12 mouse cellular contexts compared by ENCODE assay signal in the genomic region with DNA sequence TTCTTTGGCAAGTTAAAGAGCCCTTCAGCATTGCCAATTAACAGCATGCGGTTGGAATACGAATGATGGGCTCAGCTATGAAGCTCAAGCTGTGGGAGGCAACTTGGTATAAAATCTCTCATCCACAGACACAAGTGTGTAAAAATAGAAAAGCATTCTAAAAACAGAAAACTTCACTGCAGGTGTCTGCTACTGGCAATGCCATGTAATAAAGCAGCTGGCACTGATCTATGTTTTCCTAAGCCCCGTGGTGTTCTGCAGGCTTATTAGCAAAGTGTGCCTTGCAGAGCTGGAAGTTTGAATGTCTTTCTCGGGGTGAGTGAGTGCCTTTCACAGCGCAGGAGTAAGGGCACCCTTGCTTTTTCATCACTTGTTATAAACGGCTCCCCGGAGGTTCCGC.
DNase-seq lines count a peak whose midpoint lies in the region; ATAC-seq lines count a peak whose summit lies in the region.
"Had no signal": no experiment of that assay in that cellular context is flagged by ENCODE, and none has a peak within 500 bp of the region (broad histone marks: within the 10 kb centered on the region; RNA-seq: fewer than 3 reads in every experiment).

No protein-coding gene starts in this region.

- H3K36me3 ChIP-seq in forebrain, embryonic 14.5 days (ENCODE audit: control insufficient read depth, insufficient read depth, low read length), result no peaks in the 10 kb centered on the region
- H3K36me3 ChIP-seq in forebrain, embryonic 11.5 days (ENCODE audit: control insufficient read depth, insufficient read depth, low read length), result no peaks in the 10 kb centered on the region
- no peaks in the 10 kb centered on the region for H3K36me3 ChIP-seq in forebrain, embryonic 16.5 days (ENCODE audit: control insufficient read depth, insufficient read depth)
- H3K36me3 ChIP-seq: limb, embryonic 12.5 days had no signal

- peak; percentile 58 for DNase-seq in forebrain, embryonic 14.5 days (ENCODE audit: low spot score)
- no peak for DNase-seq in forebrain, embryonic 11.5 days (ENCODE audit: low spot score)
- DNase-seq in MN1 (ENCODE audit: low spot score), result peak; percentile 7
- peak; percentile 25 to 62 for DNase-seq in left cerebral cortex, postnatal 14 days (ENCODE audit: low spot score in 2 of 2)
- no peak for DNase-seq in gastrocnemius, postnatal 10 days
- DNase-seq in c-Kit-positive CD71-positive TER-119-positive erythroid progenitor cells, embryonic 14.5 days (ENCODE audit: low spot score), result no peak
- DNase-seq: kidney, adult 18-20 months had no signal

- WGBS in forebrain, embryonic 14.5 days, result 67% methylated on average over 8 of the region's 8 CpGs
- WGBS in forebrain, embryonic 11.5 days, result 85% methylated on average over 8 of the region's 8 CpGs
- WGBS in forebrain, embryonic 16.5 days, result 48% methylated on average over 8 of the region's 8 CpGs

- no peak; the same call in 1 of the 2 replicates for ATAC-seq in forebrain, embryonic 14.5 days
- ATAC-seq in forebrain, embryonic 11.5 days (replicated peaks; ENCODE audit: low FRiP score), result no peak
- ATAC-seq in forebrain, embryonic 16.5 days, result peak; percentile 88
- ATAC-seq in activated CD4-positive, CD25-positive, alpha-beta regulatory T cell, adult 4 months, result no peak
- ATAC-seq: CD4-positive, CD25-positive, alpha-beta regulatory T cell, adult 4 months had no signal

- no peaks in the 10 kb centered on the region for H3K9me3 ChIP-seq in forebrain, embryonic 14.5 days (replicated peaks; ENCODE audit: control insufficient read depth, low read length)
- no peaks in the 10 kb centered on the region for H3K9me3 ChIP-seq in forebrain, embryonic 11.5 days (ENCODE audit: control insufficient read depth, low read length)
- H3K9me3 ChIP-seq in forebrain, embryonic 16.5 days (ENCODE audit: control insufficient read depth, low read length), result no peaks in the 10 kb centered on the region
- H3K9me3 ChIP-seq: limb, embryonic 12.5 days had no signal

- no peak overlapping the region for H3K4me3 ChIP-seq in forebrain, embryonic 14.5 days (ENCODE audit: low read depth, low read length)
- no peak overlapping the region for H3K4me3 ChIP-seq in forebrain, embryonic 11.5 days (ENCODE audit: low read depth, low read length)
- H3K4me3 ChIP-seq in forebrain, embryonic 16.5 days (replicated peaks; ENCODE audit: low read length), result no peak overlapping the region
- H3K4me3 ChIP-seq: limb, embryonic 12.5 days; myocyte had no signal

- intact Hi-C loops in left cerebral cortex, postnatal 14 days (cut with DNase I), result no loop called here

- H3K4me1 ChIP-seq in forebrain, embryonic 14.5 days (ENCODE audit: control insufficient read depth, insufficient read depth, low read length), result no peaks in the 10 kb centered on the region
- H3K4me1 ChIP-seq in forebrain, embryonic 11.5 days (replicated peaks; ENCODE audit: control insufficient read depth, insufficient read depth, low read length), result no peaks in the 10 kb centered on the region
- peaks cover 3% of the 10 kb centered on the region; the same call in 1 of the 2 replicates for H3K4me1 ChIP-seq in forebrain, embryonic 16.5 days (replicated peaks; ENCODE audit: control insufficient read depth, insufficient read depth, low read length)
- H3K4me1 ChIP-seq: limb, embryonic 12.5 days had no signal

- no peaks in the 10 kb centered on the region for H3K27me3 ChIP-seq in forebrain, embryonic 14.5 days (replicated peaks; ENCODE audit: control insufficient read depth, insufficient read depth, low read length)
- H3K27me3 ChIP-seq in forebrain, embryonic 11.5 days (ENCODE audit: control insufficient read depth, insufficient read depth, low read length), result no peaks in the 10 kb centered on the region
- no peaks in the 10 kb centered on the region for H3K27me3 ChIP-seq in forebrain, embryonic 16.5 days (replicated peaks; ENCODE audit: control insufficient read depth, insufficient read depth, low read length)
- H3K27me3 ChIP-seq: limb, embryonic 12.5 days had no signal

- H3K9ac ChIP-seq in forebrain, embryonic 14.5 days (ENCODE audit: low read length), result no peak overlapping the region
- no peak overlapping the region for H3K9ac ChIP-seq in forebrain, embryonic 11.5 days (ENCODE audit: low read length)
- no peak overlapping the region for H3K9ac ChIP-seq in forebrain, embryonic 16.5 days (replicated peaks; ENCODE audit: low read depth, low read length)
- H3K9ac ChIP-seq: limb, embryonic 12.5 days had no signal

- H3K27ac ChIP-seq in forebrain, embryonic 14.5 days (ENCODE audit: low read depth, low read length), result no peak overlapping the region
- no peak overlapping the region for H3K27ac ChIP-seq in forebrain, embryonic 11.5 days (ENCODE audit: low read depth, low read length)
- no peak overlapping the region for H3K27ac ChIP-seq in forebrain, embryonic 16.5 days (ENCODE audit: low read length)
- H3K27ac ChIP-seq: limb, embryonic 12.5 days had no signal

- no peak overlapping the region for H3K4me2 ChIP-seq in forebrain, embryonic 14.5 days (ENCODE audit: low read length)
- H3K4me2 ChIP-seq in forebrain, embryonic 11.5 days (ENCODE audit: low read depth, low read length, severe bottlenecking), result no peak overlapping the region
- no peak overlapping the region for H3K4me2 ChIP-seq in forebrain, embryonic 16.5 days (ENCODE audit: low read length)
- H3K4me2 ChIP-seq: limb, embryonic 12.5 days had no signal

Comparison
In these comparisons a context has a peak if more than half of its experiments do, and no peak if none do; other contexts are left out.
1. DNase-seq: peak in forebrain, embryonic 14.5 days (single experiment), MN1 (single experiment) and left cerebral cortex, postnatal 14 days (2 of 2); none in forebrain, embryonic 11.5 days (single experiment), gastrocnemius, postnatal 10 days (single experiment) and c-Kit-positive CD71-positive TER-119-positive erythroid progenitor cells, embryonic 14.5 days (single experiment).